Mouse (Mus musculus): ENCODE data around the gene Nudt2. TPM values are rescaled to one million over a fixed set of nuclear protein-coding genes. Genes with fewer than 3 reads are reported as not detected.

Nudt2 gene
- total RNA-seq, 2 experiments from 2014 or later = 30.6 to 35.9 TPM

GRCm38 (mm10) chr4:41493464-41494116 is 28.6 kb downstream of the Nudt2 start:
- no peak for DNase-seq

GRCm38 (mm10) chr4:41494378-41494777 is 29.4 kb downstream of the Nudt2 start:
- DNase-seq = no peak

GRCm38 (mm10) chr4:41495076-41495475 is 30.1 kb downstream of the Nudt2 start:
- DNase-seq = no peak

GRCm38 (mm10) chr4:41495850-41496249 is 30.9 kb downstream of the Nudt2 start:
- DNase-seq = peak; percentile 46 to 51

- DNase-seq = no peak
Measured at GRCm38 (mm10) chr4:41497046-41497445, 32.1 kb downstream of the Nudt2 start.

- no peak for DNase-seq
Measured at GRCm38 (mm10) chr4:41497579-41497978, 32.6 kb downstream of the Nudt2 start.

- no peak for DNase-seq
Measured at GRCm38 (mm10) chr4:41497995-41498845, 33.3 kb downstream of the Nudt2 start.

GRCm38 (mm10) chr4:41498921-41499391 is 34.0 kb downstream of the Nudt2 start:
- DNase-seq = no peak

GRCm38 (mm10) chr4:41499619-41500018 is 34.7 kb downstream of the Nudt2 start:
- DNase-seq = peak in 1 of 2 experiments; percentile 42

GRCm38 (mm10) chr4:41500787-41501186 is 35.8 kb downstream of the Nudt2 start:
- no peak for DNase-seq

GRCm38 (mm10) chr4:41502171-41502940 is 37.4 kb downstream of the Nudt2 start:
- peak in 1 of 2 experiments; percentile 54 for DNase-seq

- DNase-seq = peak; percentile 98 to 99
Measured at GRCm38 (mm10) chr4:41502986-41503412, 38.0 kb downstream of the Nudt2 start, which contains the start of gene AI464131. Gene AI464131 (minus strand): TSS chr4:41503076.

GRCm38 (mm10) chr4:41504325-41504724 is 39.4 kb downstream of the Nudt2 start:
- no peak for DNase-seq

GRCm38 (mm10) chr4:41505131-41505551 is 40.2 kb downstream of the Nudt2 start:
- DNase-seq = peak in 1 of 2 experiments; percentile 38

GRCm38 (mm10) chr4:41506156-41506555 is 41.2 kb downstream of the Nudt2 start:
- peak; percentile 58 to 66 for DNase-seq

- DNase-seq = peak; percentile 90 to 94
Measured at GRCm38 (mm10) chr4:41506906-41507305, 42.0 kb downstream of the Nudt2 start.

GRCm38 (mm10) chr4:41507326-41507924 is 42.5 kb downstream of the Nudt2 start:
- DNase-seq = no peak

GRCm38 (mm10) chr4:41507998-41508397 is 43.0 kb downstream of the Nudt2 start:
- DNase-seq = no peak

GRCm38 (mm10) chr4:41513309-41513708 is 48.4 kb downstream of the Nudt2 start:
- no peak for DNase-seq

GRCm38 (mm10) chr4:41513714-41514113 is 48.8 kb downstream of the Nudt2 start:
- no peak for DNase-seq

- DNase-seq = no peak
Measured at GRCm38 (mm10) chr4:41517233-41517632, 52.3 kb downstream of the Nudt2 start, which contains the start of gene 1110017D15Rik. Gene 1110017D15Rik (minus strand): TSS chr4:41517333.

- no peak for DNase-seq
Measured at GRCm38 (mm10) chr4:41518349-41518748, 53.4 kb downstream of the Nudt2 start.

Measured in heart, adult 18-20 months (tissue).